In the genomic region with DNA sequence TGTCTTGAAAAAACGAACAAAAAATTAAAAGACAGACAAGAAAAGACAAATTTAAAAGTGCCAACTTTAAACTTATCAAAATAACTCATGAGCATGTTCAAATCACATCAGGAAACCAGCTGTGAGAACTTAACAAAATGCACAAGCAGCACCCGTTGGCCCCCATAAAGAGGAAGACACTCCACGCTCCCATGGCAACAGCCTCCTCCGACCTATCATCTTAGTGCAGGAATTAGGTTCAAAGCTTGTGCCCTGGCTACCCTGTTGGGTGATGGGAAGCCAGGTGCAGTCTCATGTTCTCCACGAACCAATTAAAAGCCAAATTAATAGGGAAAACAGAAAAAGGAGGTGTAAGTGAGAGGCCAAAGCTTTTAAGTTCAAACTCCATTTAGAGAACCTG, we compare ENCODE assay signal across 18 mouse cellular contexts. TPM values are rescaled to one million over a fixed set of nuclear protein-coding genes. Genes with fewer than 3 reads are reported as not detected.
A peak's percentile ranks its signal among the peaks of the same experiment; 100 is the strongest.
DNase-seq lines count a peak whose midpoint lies in the region.
"Had no signal": no experiment of that assay in that cellular context is flagged by ENCODE, and none has a peak within 500 bp of the region (broad histone marks: within the 10 kb centered on the region; RNA-seq: fewer than 3 reads in every experiment).

No protein-coding gene starts in this region.

- peak; percentile 0 for DNase-seq in ovary, postnatal 36 days (ENCODE audit: low spot score)
- DNase-seq in ovary, postnatal 14 days (ENCODE audit: low spot score), result no peak
- DNase-seq in urinary bladder, adult 2 months (ENCODE audit: low spot score), result peak; percentile 1
- no peak for DNase-seq in urinary bladder, postnatal 36 days (ENCODE audit: low spot score in 2 of 2)
- DNase-seq in thymus, postnatal 0 days (ENCODE audit: low spot score), result peak; percentile 57
- peak; percentile 46 for DNase-seq in thymus, postnatal 25 days
- no peak for DNase-seq in lung, postnatal 4 days
- DNase-seq in gastrocnemius, adult 8-10 months (ENCODE audit: low spot score in 2 of 2), result no peak
- DNase-seq: adrenal gland, adult 8-10 months; cerebellum, adult 2 months; cerebellum, postnatal 14 days; gastrocnemius, postnatal 25 days; heart, adult 18-20 months; heart, postnatal 10 days; kidney, adult 11 months; liver; lung, embryonic 14.5 days; lung, postnatal 14 days had no signal

RNA-seq across cellular contexts. Expression of a gene that starts 32.8 kb away (rescaled TPM):
- polyA plus RNA-seq in urinary bladder, adult 2 months (2012; rRNA removed), result 98.9 and 164 TPM in 2 replicates
- 116 and 122 TPM in 2 replicates for polyA plus RNA-seq in thymus, postnatal 0 days (2015; fragmentation: Nextera tagmentation; extraction: Ambion mirVana)
- total RNA-seq in gastrocnemius, adult 8-10 months (2022), result 1 to 10 TPM; 1.9 to 6.9 (median 6.0) TPM

Comparison
In these comparisons a context has a peak if more than half of its experiments do, and no peak if none do; other contexts are left out.
1. DNase-seq: peak in ovary, postnatal 36 days (single experiment), urinary bladder, adult 2 months (single experiment), thymus, postnatal 0 days (single experiment) and thymus, postnatal 25 days (single experiment); none in ovary, postnatal 14 days (single experiment), urinary bladder, postnatal 36 days (0 of 2), lung, postnatal 4 days (0 of 2) and gastrocnemius, adult 8-10 months (0 of 2).